Mouse (Mus musculus): ENCODE data around the gene Chn1.
"Not testable (repeated sequence)": the region's sequence is repeated elsewhere in the genome, so short reads cannot be mapped to it uniquely, and the experiment has no call there.

Chn1 gene

GRCm38 (mm10) chr2:73774786-73775682, at the start of gene Chn1:
Chn1 (minus strand) TSS chr2:73775346.
- peak; percentile 51 to 77 for DNase-seq

GRCm38 (mm10) chr2:73818742-73819141, 43.6 kb upstream of the Chn1 start:
- DNase-seq, result no peak

GRCm38 (mm10) chr2:73807609-73808008, 32.5 kb upstream of the Chn1 start:
- no peak for DNase-seq

- not testable (repeated sequence) for DNase-seq
Observed at GRCm38 (mm10) chr2:73800127-73800526, 25.0 kb upstream of the Chn1 start.

- DNase-seq, result no peak
Observed at GRCm38 (mm10) chr2:73798786-73799185, 23.6 kb upstream of the Chn1 start.

GRCm38 (mm10) chr2:73798136-73798535, 23.0 kb upstream of the Chn1 start:
- no peak for DNase-seq

GRCm38 (mm10) chr2:73791846-73792630, 16.9 kb upstream of the Chn1 start:
- peak in 1 of 2 experiments; percentile 7 for DNase-seq

- DNase-seq, result no peak
Observed at GRCm38 (mm10) chr2:73790332-73790731, 15.2 kb upstream of the Chn1 start.

- no peak for DNase-seq
Observed at GRCm38 (mm10) chr2:73788395-73788794, 13.2 kb upstream of the Chn1 start.

- DNase-seq, result no peak
Observed at GRCm38 (mm10) chr2:73782371-73782905, 7.3 kb upstream of the Chn1 start.

GRCm38 (mm10) chr2:73780321-73781010, 5.3 kb upstream of the Chn1 start:
- DNase-seq, result no peak

GRCm38 (mm10) chr2:73779796-73780195, 4.7 kb upstream of the Chn1 start:
- DNase-seq, result no peak

- DNase-seq, result no peak
Observed at GRCm38 (mm10) chr2:73779016-73779595, 4.0 kb upstream of the Chn1 start.

- DNase-seq, result no peak
Observed at GRCm38 (mm10) chr2:73776936-73777335, 1.8 kb upstream of the Chn1 start.

GRCm38 (mm10) chr2:73775683-73776310, 651 bp upstream of the Chn1 start:
- DNase-seq, result no peak

GRCm38 (mm10) chr2:73772945-73773344, 2.2 kb downstream of the Chn1 start:
- DNase-seq, result no peak

GRCm38 (mm10) chr2:73768669-73769068, 6.5 kb downstream of the Chn1 start:
- no peak for DNase-seq

GRCm38 (mm10) chr2:73763541-73763940, 11.6 kb downstream of the Chn1 start:
- no peak for DNase-seq

- no peak for DNase-seq
Observed at GRCm38 (mm10) chr2:73759899-73760298, 15.2 kb downstream of the Chn1 start.

- DNase-seq, result no peak
Observed at GRCm38 (mm10) chr2:73759027-73759426, 16.1 kb downstream of the Chn1 start.

GRCm38 (mm10) chr2:73747297-73747696, 27.8 kb downstream of the Chn1 start:
- no peak for DNase-seq

GRCm38 (mm10) chr2:73746375-73746770, 28.8 kb downstream of the Chn1 start:
- no peak for DNase-seq
